Mouse (Mus musculus): ENCODE results near the gene Wnk2. TPM values are rescaled to one million over a fixed set of nuclear protein-coding genes. Genes with fewer than 3 reads are reported as not detected.

The Wnk2 gene
- total RNA-seq, 2 experiments from 2014 or later, result 0.24 TPM; not detected in 1

DNA sequence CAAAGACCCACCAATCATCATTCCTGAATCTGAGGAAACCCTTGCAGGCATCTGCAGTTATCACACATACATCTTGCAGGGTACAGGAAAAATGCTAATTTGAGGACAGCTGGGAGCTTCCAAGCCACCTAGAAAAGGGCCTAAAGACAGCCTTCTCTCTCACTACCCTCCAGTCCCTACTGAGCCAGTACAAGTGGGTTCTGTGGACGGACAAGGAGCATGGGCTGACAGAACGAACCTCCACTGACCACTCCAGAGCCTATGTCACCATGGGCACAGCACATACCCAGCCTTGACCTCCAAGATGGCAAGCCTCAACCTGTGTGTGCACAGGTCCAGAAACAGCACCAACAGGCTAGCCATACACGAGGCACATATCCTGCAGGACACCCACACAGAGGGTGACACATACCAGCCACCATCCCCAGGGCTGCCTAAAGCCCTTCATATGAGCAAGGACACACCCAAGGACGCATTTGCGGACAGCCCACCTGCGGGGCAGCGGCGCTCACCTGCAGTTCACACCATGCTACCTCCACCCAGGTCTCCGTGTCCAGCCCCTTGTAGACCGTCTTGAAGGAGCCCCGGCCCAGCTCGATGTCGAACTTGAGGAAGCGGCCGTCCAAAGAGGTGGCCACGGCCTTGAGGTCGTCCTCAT lies 1.6 kb downstream of the Wnk2 start:
- ATAC-seq (replicated peaks; ENCODE audit: low FRiP score, low TSS enrichment, poor library complexity, severe bottlenecking), result no peak

DNA sequence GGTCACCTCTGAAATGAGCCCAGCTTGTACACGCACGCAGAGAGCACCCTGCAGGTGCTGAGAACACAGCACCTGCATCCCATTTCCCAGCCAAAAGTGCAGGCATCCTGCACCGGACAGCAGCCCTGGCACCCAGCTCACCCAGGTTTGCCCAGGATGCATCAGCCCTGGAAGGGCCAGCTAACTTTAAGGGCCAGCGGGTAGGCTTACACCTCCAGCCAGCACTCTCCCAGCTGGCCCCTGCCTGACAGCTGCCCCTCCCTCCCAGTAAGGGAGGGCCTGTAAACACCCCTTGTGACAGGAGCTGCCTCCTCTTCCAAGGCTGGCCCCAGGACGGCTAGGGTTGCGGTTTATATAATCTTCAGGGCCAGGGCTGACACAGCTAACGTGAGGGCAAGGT lies 2.4 kb downstream of the Wnk2 start:
- ATAC-seq (replicated peaks; ENCODE audit: low FRiP score, low TSS enrichment, poor library complexity, severe bottlenecking), result no peak

DNA sequence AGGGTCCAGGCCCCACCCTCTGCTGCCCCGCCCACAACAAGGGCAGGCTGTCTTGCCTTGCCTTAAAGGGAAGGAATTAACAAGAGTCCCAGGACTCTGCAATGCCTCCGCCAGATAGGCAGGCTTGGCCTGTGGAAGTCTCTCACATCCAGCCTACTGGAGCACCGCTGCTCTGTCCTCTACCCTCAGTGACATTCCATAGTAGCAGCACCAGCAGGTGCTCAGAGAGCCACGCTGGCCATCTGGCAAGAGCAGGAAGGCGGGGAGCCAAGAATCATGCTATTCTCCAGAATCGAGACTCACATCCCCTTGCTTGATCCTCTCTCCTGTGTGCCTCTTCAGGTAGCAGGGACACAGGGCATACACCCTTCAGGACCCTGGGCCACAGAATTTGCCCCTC lies 3.4 kb downstream of the Wnk2 start:
- ATAC-seq (replicated peaks; ENCODE audit: low FRiP score, low TSS enrichment, poor library complexity, severe bottlenecking), result no peak

DNA sequence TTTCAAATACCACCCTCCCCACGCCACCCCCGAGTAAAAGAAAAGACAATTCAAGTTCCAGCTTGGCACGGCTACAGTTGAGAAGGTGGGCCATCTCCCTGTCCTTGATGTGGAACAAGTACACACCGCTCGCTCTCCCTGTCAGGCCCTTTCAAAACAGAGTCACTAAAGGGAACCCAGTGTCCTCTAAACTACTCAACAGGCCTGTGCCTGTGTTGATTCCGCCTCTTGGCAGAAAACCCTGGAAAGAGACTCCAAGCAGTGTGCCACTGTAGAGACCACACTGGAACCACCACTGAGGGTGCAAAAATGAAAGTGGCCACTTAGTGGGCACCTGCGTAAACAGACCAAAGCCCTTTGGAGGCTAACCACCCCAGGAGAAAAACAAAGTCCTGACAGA lies 4.5 kb downstream of the Wnk2 start:
- no peak for ATAC-seq (replicated peaks; ENCODE audit: low FRiP score, low TSS enrichment, poor library complexity, severe bottlenecking)

DNA sequence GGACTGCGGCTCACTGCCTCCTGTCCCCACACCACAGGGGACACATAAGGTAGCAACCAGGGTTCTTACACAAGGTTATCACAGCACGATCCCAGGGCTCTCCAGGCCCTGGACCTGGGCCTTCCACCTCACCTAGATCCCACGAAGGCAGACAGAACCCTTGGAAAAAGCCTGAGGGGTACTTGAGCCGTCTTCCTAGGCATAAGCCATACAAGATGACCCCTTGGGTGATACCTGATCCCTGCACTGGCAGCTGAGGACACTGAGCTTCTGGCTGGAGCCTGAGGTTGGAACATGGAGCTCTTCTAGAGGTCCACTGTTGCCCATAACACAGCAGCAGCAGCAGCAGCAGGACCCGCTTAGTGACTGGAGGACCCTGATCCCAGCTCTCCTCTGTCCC lies 5.4 kb downstream of the Wnk2 start:
- ATAC-seq (replicated peaks; ENCODE audit: low FRiP score, low TSS enrichment, poor library complexity, severe bottlenecking), result no peak

DNA sequence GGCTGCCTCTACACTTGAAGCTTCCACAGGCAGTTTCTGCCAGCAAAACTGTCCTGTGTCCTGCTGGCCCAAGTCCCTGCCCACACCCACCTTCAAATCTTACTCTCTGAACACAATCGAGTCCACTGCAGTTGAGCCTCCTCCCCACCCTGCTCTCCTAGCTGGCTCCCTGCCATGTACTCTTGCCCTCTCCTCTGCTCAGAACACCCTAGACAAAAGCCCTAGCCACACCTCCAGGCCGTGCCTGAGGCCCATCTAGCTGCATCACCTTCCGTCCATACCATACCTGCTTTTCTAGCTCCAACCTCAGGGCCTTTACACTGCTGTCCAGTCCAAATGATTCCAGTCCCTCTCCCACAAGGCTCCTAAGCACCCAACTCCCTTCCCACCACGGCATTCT lies 7.2 kb downstream of the Wnk2 start:
- ATAC-seq (replicated peaks; ENCODE audit: low FRiP score, low TSS enrichment, poor library complexity, severe bottlenecking), result no peak

DNA sequence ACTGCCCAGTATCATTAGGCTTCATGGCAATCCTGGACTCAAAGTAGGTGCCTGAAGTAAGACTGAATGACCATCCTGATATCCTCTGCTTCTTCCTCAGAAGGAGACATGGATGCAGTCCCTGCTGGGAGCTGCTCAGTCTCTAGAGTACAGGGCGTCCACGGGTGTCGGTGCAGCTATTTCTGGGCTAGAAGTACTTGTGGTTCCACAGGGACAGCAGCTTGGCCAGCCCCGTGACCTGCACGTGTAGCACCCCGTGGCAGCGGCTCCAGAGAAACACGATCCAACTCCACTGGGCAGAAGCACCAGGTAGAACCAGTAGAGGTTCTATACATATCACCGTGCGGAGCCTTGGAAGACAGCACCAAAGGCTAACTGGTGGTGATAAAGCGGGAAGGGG lies 13.3 kb downstream of the Wnk2 start:
- no peak for ATAC-seq (replicated peaks; ENCODE audit: low FRiP score, low TSS enrichment, poor library complexity, severe bottlenecking)

DNA sequence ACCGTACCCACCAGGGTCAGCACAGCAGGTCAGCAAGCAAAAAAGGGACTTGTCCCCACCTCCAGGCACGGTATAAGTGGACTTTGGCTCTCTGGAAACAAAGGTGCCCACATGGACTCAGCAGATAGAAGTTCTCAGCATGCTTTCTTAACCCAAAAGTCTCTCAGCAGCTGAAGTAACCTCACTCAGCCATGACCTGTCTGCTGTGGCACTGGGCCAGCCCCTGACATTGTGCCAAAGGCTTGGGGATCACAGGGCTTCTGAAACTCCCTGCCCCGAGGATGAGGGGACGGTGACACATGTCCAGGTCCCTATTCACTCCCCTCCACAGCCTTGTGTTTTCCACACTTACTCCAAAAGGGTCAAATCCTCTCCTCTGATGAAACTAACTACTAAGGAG lies 14.7 kb downstream of the Wnk2 start:
- ATAC-seq (replicated peaks; ENCODE audit: low FRiP score, low TSS enrichment, poor library complexity, severe bottlenecking), result no peak

DNA sequence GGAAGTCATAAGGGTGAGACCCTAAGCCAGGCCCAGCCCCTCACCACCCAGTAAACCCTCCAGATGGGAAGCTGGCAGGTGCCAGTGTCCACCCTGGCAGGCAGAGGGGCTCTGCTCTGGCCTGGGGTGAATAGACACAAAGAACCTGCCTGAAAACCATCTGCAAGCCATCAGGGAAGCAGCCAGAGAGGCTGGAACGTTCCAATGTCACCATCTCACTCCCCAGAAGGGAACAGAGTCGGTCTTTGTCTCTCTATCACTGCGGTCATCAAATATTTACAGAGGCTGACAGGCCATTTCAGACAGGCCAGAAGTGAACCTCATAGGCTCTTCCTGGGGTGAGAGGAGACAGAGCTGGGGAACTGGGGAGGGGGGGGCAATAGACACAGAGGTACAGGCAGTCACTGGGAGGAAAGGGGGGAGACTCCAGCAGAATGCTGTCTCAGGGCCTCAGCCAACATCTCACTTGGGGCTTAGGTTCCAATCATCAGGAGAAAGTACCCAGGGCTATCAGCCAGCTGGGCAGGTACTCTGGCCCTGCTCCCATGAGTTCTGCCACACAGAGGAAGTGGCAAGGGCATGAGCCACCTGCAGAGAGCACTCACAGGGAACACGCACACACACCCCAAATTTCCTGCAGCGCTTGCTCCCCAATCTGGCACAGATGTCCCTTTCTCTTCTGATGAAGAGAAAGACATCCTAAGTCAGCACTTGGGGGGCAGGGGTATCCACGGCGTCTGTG lies 15.7 kb downstream of the Wnk2 start:
- no peak for ATAC-seq (replicated peaks; ENCODE audit: low FRiP score, low TSS enrichment, poor library complexity, severe bottlenecking)

DNA sequence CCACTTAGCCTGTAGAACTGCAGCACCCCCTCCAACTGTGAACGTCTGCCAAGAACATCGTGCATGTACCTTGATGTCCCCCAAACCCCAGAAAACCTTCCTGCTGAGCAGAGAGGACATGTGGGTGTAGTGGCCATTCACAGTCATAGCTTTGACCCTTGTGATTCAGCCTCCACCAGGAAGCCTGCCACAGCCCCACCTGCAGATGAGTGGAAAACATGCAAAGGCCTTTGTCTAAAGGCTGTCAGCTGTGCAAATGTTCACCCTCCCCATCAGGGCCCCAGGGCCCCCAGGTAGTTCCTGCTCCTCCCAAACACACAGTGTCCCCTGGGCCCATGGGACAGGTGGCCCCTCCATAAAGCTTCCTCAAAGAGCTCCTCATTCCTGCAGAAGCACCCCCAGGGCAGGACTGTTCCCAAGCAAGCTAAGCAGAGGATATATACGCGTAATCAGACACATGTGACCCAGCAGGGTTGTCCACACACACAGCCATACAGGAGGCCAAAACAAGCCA lies 16.4 kb downstream of the Wnk2 start:
- ATAC-seq (replicated peaks; ENCODE audit: low FRiP score, low TSS enrichment, poor library complexity, severe bottlenecking), result no peak

DNA sequence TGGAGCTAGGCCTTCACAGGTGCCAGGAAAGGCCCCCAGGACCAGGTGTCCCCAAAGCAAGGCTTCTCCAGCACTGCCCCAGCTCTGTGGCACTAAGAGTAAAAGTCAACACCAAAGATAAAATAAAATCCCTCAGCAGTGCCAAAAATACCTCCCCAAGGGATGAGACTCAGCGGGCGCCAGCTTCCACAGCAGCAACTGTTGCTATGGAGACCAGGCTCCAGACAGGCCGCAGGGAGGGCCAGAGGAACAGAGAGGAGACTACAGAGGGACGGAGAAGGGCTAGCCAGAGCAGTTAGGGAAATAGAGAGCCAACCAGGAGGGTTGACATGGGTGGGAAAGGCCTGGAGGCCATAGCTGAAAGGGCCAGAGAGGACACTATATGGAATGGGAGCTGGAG lies 18.0 kb downstream of the Wnk2 start:
- ATAC-seq (replicated peaks; ENCODE audit: low FRiP score, low TSS enrichment, poor library complexity, severe bottlenecking), result no peak

DNA sequence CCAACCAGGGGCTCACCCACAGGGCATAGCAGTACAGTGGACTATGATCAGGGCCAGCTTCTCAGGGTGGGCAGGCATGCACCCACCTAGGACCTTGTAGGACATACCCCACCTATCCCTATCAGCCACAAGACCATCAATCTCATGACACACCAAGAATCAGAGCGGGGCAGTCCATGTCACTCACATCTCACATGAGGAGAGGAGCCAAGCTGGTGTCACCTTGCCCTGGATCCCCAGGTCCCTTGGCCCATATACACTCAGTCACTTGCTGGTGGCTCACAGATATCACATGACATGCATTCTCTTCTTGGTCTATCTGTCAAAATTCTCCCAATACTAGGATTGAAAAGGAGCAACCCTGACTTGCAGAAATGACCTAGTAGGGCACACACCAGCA lies 18.7 kb downstream of the Wnk2 start:
- no peak for ATAC-seq (replicated peaks; ENCODE audit: low FRiP score, low TSS enrichment, poor library complexity, severe bottlenecking)

DNA sequence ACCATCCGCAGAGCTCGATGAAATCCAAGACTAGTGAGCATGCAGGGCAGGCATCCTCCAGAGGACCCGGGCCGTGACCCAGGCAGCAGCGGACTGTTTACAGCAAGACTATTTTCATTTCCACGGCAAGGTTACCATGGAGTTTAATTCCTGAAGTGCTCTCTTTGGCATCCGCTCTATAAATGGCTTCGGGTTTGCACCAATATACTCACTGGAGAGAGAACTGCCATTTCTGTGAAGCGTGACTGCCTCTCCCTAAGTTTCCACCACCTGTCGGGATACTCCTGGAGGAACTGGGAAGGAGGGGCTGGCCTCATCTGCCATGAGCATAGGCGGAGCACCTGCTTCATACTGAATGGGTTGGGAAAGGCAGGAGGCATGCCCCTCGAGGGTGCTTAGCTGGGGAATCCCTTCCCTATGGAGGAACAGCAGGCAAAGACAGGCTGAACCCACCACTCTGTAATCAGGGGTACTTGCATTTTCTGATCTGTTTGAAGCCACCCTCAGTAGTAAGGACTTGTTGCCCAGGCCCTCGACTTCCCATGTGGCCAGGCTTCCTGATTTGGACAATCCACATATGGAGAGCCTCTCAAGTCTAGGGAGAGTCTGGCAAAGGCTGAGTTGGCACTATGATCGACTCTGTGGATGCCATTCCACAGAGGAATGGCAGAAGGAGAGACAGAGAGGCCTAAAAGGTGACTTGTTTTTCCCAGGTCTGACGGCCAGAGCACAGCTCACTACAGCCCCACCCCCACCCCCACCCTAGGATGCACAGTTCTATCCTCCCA lies 19.8 kb downstream of the Wnk2 start:
- ATAC-seq (replicated peaks; ENCODE audit: low FRiP score, low TSS enrichment, poor library complexity, severe bottlenecking), result no peak

DNA sequence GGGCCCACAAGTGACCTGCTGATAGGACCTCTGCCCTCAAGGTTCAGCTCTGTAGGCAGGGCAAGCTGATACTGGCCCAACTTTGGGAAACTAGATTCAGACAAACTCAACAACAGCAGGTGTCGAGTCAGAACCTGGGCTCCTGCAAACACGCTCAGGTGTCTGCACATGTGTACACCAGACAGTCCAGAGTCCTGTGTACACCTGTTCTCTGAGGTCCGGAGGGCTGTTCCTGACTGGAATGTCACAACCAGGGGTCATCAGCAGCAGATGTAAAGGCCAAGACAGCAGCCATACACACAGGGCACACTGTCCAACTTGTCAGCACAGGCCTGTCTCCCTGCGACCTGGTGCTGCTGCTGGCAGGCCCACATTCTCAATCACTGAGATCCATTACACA lies 25.7 kb downstream of the Wnk2 start:
- no peak for ATAC-seq (replicated peaks; ENCODE audit: low FRiP score, low TSS enrichment, poor library complexity, severe bottlenecking)

DNA sequence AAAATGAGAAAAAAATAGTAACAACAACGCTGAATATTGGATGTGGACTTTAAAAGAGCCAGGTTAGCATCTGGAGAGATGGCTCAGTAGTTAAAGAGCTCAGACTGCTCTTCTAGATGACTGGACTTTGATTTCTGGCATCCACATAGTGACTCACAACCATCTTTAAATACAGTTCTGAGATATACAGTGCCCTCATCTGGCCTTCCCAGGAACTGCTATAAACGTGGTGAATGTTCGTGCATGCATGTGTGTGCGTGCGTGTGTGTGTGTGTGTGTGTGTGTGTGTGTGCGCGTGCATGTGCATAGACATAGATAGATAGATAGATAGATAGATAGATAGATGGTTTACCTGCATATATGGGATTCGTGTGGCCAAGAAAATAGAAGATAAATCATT lies 30.3 kb downstream of the Wnk2 start:
- no peak for ATAC-seq (replicated peaks; ENCODE audit: low FRiP score, low TSS enrichment, poor library complexity, severe bottlenecking)

DNA sequence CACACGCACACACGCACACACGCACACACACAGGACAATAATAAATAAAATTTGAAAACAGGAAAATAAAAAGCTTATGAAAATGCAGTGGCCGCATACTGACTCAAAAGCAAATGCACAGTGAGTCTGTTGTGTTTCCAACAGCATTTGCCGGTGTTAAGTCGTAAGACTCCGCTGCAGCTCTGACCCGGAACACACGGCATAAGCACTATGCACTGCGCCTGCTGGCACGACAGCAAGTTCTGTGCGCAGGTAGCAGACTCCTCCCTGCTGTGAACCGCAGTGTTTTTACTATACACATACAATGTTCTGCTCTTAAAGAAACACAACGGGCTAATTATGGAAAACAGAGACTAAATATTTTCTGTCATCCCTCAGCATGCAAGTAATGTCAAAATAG lies 32.9 kb downstream of the Wnk2 start:
- no peak for ATAC-seq (replicated peaks; ENCODE audit: low FRiP score, low TSS enrichment, poor library complexity, severe bottlenecking)

DNA sequence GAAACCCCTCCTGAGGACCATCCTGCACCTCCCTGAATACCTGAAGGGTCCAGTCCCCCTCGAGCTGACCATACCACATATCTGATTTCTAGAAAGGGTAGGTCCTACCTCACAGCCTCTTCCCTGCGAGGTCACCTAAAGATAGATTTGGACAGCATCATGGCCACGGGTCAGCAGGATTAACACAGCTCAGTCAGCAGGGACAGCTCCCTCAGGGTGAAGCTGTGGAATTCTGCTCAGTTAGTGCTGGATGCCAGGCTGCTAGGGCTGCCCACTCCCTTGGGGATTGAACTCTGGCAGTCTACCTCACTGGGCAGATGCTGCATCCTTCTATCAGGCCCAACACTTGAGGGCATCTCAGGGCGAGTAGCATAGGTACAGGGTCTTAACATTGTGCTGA lies 33.7 kb downstream of the Wnk2 start:
- ATAC-seq (replicated peaks; ENCODE audit: low FRiP score, low TSS enrichment, poor library complexity, severe bottlenecking), result no peak

DNA sequence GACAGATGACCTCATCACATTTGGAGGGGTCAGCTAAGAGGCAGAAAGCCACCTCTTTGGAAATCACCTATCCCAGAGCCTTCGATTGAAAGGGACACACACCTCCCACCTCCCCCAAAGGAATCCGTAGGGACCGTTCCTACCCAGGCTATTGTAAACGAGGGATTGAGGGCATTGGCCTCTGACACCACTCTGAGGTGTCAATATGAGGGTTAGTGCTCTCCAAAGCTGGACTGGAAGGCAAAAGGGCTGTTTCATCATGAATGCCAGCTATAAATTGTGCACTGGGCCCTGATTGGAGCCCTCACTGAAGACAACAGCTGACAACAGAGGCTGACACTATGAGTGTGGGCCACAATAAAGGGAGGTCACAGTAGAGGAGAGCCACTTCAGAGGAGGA lies 34.5 kb downstream of the Wnk2 start:
- ATAC-seq (replicated peaks; ENCODE audit: low FRiP score, low TSS enrichment, poor library complexity, severe bottlenecking), result no peak

DNA sequence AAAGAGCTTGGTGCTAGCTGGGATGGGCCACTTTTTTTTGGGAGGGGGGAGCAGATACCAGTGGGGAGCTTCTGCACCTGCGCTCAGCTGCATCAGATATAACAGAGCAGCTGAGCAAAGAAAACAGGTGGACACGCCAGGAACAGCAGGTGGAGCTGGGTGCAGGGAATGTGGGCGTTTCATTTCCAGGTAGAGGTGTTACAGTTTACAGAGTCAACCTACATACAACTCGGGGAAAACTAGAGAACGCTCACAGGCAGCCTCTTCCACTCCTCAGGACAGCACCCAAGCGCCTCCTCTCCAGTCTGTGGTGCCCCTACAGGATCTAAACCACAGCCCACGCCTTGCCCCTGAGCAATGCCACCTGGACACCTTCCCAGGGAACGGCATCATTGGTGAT lies 35.2 kb downstream of the Wnk2 start:
- no peak for ATAC-seq (replicated peaks; ENCODE audit: low FRiP score, low TSS enrichment, poor library complexity, severe bottlenecking)

DNA sequence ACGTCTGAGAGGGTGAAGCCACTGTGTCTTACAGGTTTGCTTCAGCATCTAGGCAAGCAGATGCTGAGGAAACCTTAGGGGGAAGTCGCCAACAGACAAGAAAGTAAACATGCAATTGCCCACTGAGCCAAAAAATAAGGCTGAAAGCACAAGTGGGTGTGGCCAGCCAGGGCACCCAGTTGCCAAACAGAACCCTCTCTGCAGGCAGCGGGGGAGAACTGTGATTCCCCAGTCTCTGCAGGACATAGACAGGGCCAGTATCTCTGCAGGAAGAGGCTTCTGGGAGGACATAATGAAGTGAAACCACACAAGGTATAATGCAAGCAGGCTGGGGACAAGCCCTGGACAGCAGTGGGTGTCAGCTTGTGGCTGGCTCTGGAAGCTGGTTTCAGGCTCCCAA lies 38.1 kb downstream of the Wnk2 start:
- no peak for ATAC-seq (replicated peaks; ENCODE audit: low FRiP score, low TSS enrichment, poor library complexity, severe bottlenecking)
